Mouse (Mus musculus) left cerebral cortex, postnatal 4 days (tissue): ENCODE measurements at regions not wholly inside any gene's neighbourhood (a gene's known extent, or its start where the extent isn't known, plus 50 kb on each side); places are given as distances from the start of the nearest gene placed in this dataset.
"Not testable (repeated sequence)": the region's sequence is repeated elsewhere in the genome, so short reads cannot be mapped to it uniquely, and the experiment has no call there.

Experiments used
- DNase-seq: peaks from one replicate; pipeline ENCODE4 v3.0.0-alpha.2; 2022
- intact Hi-C: fragments of 180-260 bp; cut with DNase I; formaldehyde crosslinking; loops from one replicate; pipeline ENCODE4 v1.15.1; 2025

GRCm38 (mm10) chr8:35121084-35121483 is 644.5 kb upstream of the Gm19410 start:
- DNase-seq = no peak
- intact Hi-C loops = no loop called here

GRCm38 (mm10) chr8:35123196-35123621 is 642.4 kb upstream of the Gm19410 start:
- peak; percentile 43 for DNase-seq
- intact Hi-C loops = no loop called here

GRCm38 (mm10) chr8:35125179-35125578 is 640.4 kb upstream of the Gm19410 start:
- no peak for DNase-seq
- intact Hi-C loops = no loop called here

- DNase-seq = no peak
- intact Hi-C loops = no loop called here
Measured at GRCm38 (mm10) chr8:35132281-35132680, 633.3 kb upstream of the Gm19410 start.

- DNase-seq = no peak
- intact Hi-C loops = no loop called here
Measured at GRCm38 (mm10) chr8:35135630-35136029, 630.0 kb upstream of the Gm19410 start.

- intact Hi-C loops = no loop called here
- DNase-seq = no peak
Measured at GRCm38 (mm10) chr8:35136643-35137042, 628.9 kb upstream of the Gm19410 start.

GRCm38 (mm10) chr8:35140775-35141174 is 624.8 kb upstream of the Gm19410 start:
- peak; percentile 12 for DNase-seq
- intact Hi-C loops = no loop called here

- intact Hi-C loops = no loop called here
- no peak for DNase-seq
Measured at GRCm38 (mm10) chr8:35143018-35143656, 622.5 kb upstream of the Gm19410 start.

GRCm38 (mm10) chr8:35143684-35144083 is 621.9 kb upstream of the Gm19410 start:
- no peak for DNase-seq
- intact Hi-C loops = no loop called here

- DNase-seq = no peak
- intact Hi-C loops = no loop called here
Measured at GRCm38 (mm10) chr8:35144401-35144800, 621.2 kb upstream of the Gm19410 start.

- DNase-seq = no peak
- intact Hi-C loops = no loop called here
Measured at GRCm38 (mm10) chr8:35147481-35147880, 618.1 kb upstream of the Gm19410 start.

GRCm38 (mm10) chr8:35147967-35148366 is 617.6 kb upstream of the Gm19410 start:
- DNase-seq = no peak
- intact Hi-C loops = no loop called here

- DNase-seq = no peak
- intact Hi-C loops = no loop called here
Measured at GRCm38 (mm10) chr8:35152585-35152984, 613.0 kb upstream of the Gm19410 start.

- intact Hi-C loops = no loop called here
- DNase-seq = no peak
Measured at GRCm38 (mm10) chr8:35156272-35156671, 609.3 kb upstream of the Gm19410 start.

- intact Hi-C loops = no loop called here
Measured at GRCm38 (mm10) chr8:35157711-35158110, 607.9 kb upstream of the Gm19410 start.

GRCm38 (mm10) chr8:35159329-35159728 is 606.3 kb upstream of the Gm19410 start:
- intact Hi-C loops = no loop called here
- DNase-seq = peak; percentile 72

More at GRCm38 (mm10) chr8:35157711-35158110, 607.9 kb upstream of the Gm19410 start:
- DNase-seq = no peak

- DNase-seq = no peak
- intact Hi-C loops = loop anchor here (2.0 to 10.0 kb wide), 2 partner anchors 267 to 295 kb away; no protein-coding TSS in a partner anchor
Measured at GRCm38 (mm10) chr8:35160230-35160629, 605.4 kb upstream of the Gm19410 start.

- intact Hi-C loops = loop anchor here (10.0 kb wide), 1 partner anchor 293 kb away; no protein-coding TSS in a partner anchor
Measured at GRCm38 (mm10) chr8:35162166-35162565, 603.4 kb upstream of the Gm19410 start.

GRCm38 (mm10) chr8:35166611-35167010 is 599.0 kb upstream of the Gm19410 start:
- DNase-seq = peak; percentile 38
- intact Hi-C loops = loop anchor here (10.0 kb wide), 1 partner anchor 288 kb away; no protein-coding TSS in a partner anchor

More at GRCm38 (mm10) chr8:35162166-35162565, 603.4 kb upstream of the Gm19410 start:
- not testable (repeated sequence) for DNase-seq

GRCm38 (mm10) chr8:35171536-35172310 is 593.9 kb upstream of the Gm19410 start:
- no peak for DNase-seq
- intact Hi-C loops = no loop called here

GRCm38 (mm10) chr8:35177314-35177713 is 588.3 kb upstream of the Gm19410 start:
- intact Hi-C loops = no loop called here
- no peak for DNase-seq

- intact Hi-C loops = no loop called here
- DNase-seq = peak; percentile 73
Measured at GRCm38 (mm10) chr8:35180075-35180474, 585.5 kb upstream of the Gm19410 start.
